Mouse (Mus musculus) small intestine, adult 2 months (tissue): ENCODE data around the gene Csrp3.
A peak's percentile ranks its signal among the peaks of the same experiment; 100 is the strongest.

Source experiments
- CTCF ChIP-seq: fragments of 200-500 bp; IDR thresholded peaks from 2 replicates; pipeline ENCODE4 v1.5.1; 2012; ENCODE audit warnings: low read depth, mild to moderate bottlenecking, control low read depth, inconsistent platforms, low read length, moderate library complexity, mixed read lengths; ENCODE audit not compliant: insufficient replicate concordance, insufficient read length; ENCODE audit errors: extremely low read depth
- POLR2A ChIP-seq: fragments of 200-500 bp; IDR thresholded peaks from 2 replicates; pipeline ENCODE4 v1.6.1; 2012; ENCODE audit warnings: low read depth, mild to moderate bottlenecking, control low read depth, inconsistent platforms, low read length, moderate library complexity

DNA sequence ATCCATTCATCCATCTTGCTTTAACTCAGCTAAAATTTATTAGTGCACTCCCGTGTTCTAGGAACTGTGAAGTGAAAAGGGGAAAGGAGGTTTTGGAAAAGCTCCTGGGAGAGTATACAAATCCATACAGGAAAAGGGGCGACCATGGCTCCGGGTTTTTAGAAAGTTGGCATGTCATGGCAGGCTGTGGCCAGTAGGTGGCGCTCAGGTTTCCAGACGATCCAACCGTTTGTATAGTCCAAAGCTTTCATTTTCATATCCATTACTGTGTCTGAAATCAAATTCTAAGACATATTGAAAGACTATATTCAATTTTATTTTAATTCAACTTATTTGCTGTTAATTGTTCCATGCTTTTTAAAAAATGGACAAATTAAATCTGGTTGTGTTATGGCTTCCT lies 46.3 kb upstream of the Csrp3 start:
- TF ChIP-seq CTCF (peak; percentile 92; the same call in 1 of the 2 replicates), POLR2A (no peak)
